Mouse (Mus musculus) embryonic fibroblast, embryonic 13.5 days (primary cell): Measurements from ENCODE around the gene Parp9.

ENCODE experiments used
- CTCF ChIP-seq: IDR thresholded peaks from 2 replicates; pipeline ENCODE4 v1.5.1; 2011; ENCODE audit warnings: mild to moderate bottlenecking, control low read depth, low read length, moderate library complexity, borderline replicate concordance; ENCODE audit not compliant: insufficient read depth
- POLR2A ChIP-seq: IDR thresholded peaks from 2 replicates; pipeline ENCODE4 v1.6.1; 2011; ENCODE audit warnings: low read depth, mild to moderate bottlenecking, control low read depth, low read length, moderate library complexity

DNA sequence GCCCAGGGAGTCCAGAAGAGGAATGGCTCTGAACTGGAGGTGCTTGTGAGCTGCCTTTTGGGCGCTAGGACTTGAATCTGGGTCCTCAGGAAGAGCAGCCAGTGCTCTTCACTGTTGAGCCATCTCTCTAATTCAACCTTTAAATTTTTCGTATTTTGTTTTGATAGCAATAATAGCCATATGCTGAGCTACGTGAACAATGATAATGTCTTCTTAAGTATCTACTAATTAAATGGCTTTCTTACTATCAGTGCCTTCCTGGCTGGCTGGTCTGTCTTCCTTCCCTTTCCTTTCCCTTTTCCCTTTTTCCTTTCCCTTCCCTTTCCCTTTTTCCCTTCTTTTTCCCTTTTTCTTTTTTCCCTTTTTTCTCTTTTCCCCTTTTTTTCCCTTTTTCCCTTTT, 70.1 kb downstream of the Parp9 start:
- TF ChIP-seq CTCF, result no peak
- no peak for TF ChIP-seq POLR2A
